Mouse (Mus musculus): Measurements from ENCODE around the gene Gps1. TPM values are rescaled to one million over a fixed set of nuclear protein-coding genes. Genes with fewer than 3 reads are reported as not detected.
A peak's percentile ranks its signal among the peaks of the same experiment; 100 is the strongest.

The Gps1 gene
- total and polyA plus RNA-seq, 3 experiments, result 173 to 266 (median 219) TPM

DNA sequence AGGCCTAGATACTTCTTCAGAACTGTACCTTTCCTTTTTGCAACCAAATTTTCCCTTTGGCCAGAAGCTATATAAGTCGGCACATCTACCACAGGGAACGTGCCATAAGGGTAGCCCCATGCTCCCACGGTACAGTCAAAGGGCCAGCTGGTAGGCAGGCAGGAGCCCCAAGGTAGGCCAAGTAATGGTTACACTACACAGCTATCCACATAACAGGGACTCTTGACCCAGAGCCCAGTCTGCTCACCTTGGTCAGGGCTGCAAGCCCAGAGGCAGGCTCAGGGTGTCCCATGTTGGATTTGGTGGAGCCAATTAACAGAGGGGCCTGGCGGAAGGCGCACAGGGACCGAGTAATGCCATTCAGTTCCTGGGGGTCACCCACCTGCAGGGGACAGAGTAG is 35.5 kb downstream of the Gps1 start:
- no peaks in the 10 kb centered on the region for H3K27me3 ChIP-seq (ENCODE audit: control insufficient read depth in 1 of 2, insufficient read depth in 2 of 2, low read length in 2 of 2)
- peaks cover 12 to 26% of the 10 kb centered on the region in 2 experiments for H3K36me3 ChIP-seq (ENCODE audit: control insufficient read depth in 1 of 2, insufficient read depth in 2 of 2, low read length in 2 of 2)
- no peak overlapping the region for H3K27ac ChIP-seq (ENCODE audit: control insufficient read depth, low read depth, low read length)
- DNase-seq (ENCODE audit: low read depth, low spot score), result no peak
- peaks cover 0 to 17% of the 10 kb centered on the region in 2 experiments; a peak in 3 of 4 replicates for H3K4me1 ChIP-seq (ENCODE audit: control insufficient read depth in 1 of 2, insufficient read depth in 2 of 2, low read length in 2 of 2)
- TF ChIP-seq GATA1 (IDR thresholded peaks at IDR 0.05; ENCODE audit: low read depth, low read length) (no peak), MAZ (IDR thresholded peaks at IDR 0.05; ENCODE audit: low read depth, low read length) (no peak)
- no peak overlapping the region for H3K4me3 ChIP-seq (ENCODE audit: control insufficient read depth in 1 of 2, insufficient read depth in 1 of 2, low read depth in 2 of 2, low read length in 2 of 2)
- H3K79me2 ChIP-seq (ENCODE audit: control insufficient read depth, insufficient read depth, low read length, poor library complexity), result peaks cover 47% of the 10 kb centered on the region
- H3K9ac ChIP-seq (ENCODE audit: control insufficient read depth, low read depth, low read length, poor library complexity, severe bottlenecking), result no peak overlapping the region
- H3K9me3 ChIP-seq (replicated peaks; ENCODE audit: insufficient read depth, low read length), result no peaks in the 10 kb centered on the region

DNA sequence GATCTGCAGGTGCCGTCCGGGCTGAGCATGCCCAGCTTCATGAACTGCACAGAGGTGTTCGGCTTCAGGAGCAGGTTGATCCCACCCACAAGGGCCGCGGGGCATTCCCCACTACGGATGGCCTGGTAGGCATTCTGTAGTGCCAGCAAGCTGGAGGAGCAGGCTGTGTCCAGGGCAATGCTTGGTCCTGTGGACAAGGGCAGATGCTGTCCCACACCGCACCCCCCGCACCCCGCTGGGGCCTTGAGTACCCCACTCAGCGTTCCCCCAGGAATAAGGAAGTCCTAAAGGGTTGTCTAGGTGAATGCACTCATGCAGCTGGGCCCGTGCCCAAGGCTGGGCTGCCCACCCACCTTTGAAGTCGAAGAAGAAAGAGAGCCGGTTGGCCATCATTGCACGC is 36.5 kb downstream of the Gps1 start:
- H3K9me3 ChIP-seq (replicated peaks; ENCODE audit: insufficient read depth, low read length), result no peaks in the 10 kb centered on the region
- peaks cover 12 to 23% of the 10 kb centered on the region in 2 experiments for H3K36me3 ChIP-seq (ENCODE audit: control insufficient read depth in 1 of 2, insufficient read depth in 2 of 2, low read length in 2 of 2)
- H3K4me3 ChIP-seq (ENCODE audit: control insufficient read depth in 1 of 2, insufficient read depth in 1 of 2, low read depth in 2 of 2, low read length in 2 of 2), result no peak overlapping the region
- H3K27me3 ChIP-seq (ENCODE audit: control insufficient read depth in 1 of 2, insufficient read depth in 2 of 2, low read length in 2 of 2), result no peaks in the 10 kb centered on the region
- TF ChIP-seq MXI1 (IDR thresholded peaks at IDR 0.05; ENCODE audit: low read depth, low read length), result no peak
- DNase-seq (ENCODE audit: low read depth, low spot score), result peak; percentile 13
- H3K4me1 ChIP-seq (ENCODE audit: control insufficient read depth in 1 of 2, insufficient read depth in 2 of 2, low read length in 2 of 2), result peaks cover 0 to 20% of the 10 kb centered on the region in 2 experiments; a peak in 3 of 4 replicates
- peaks cover 47% of the 10 kb centered on the region for H3K79me2 ChIP-seq (ENCODE audit: control insufficient read depth, insufficient read depth, low read length, poor library complexity)
- H3K27ac ChIP-seq (ENCODE audit: control insufficient read depth, low read depth, low read length), result no peak overlapping the region
- no peak overlapping the region for H3K9ac ChIP-seq (ENCODE audit: control insufficient read depth, low read depth, low read length, poor library complexity, severe bottlenecking)

DNA sequence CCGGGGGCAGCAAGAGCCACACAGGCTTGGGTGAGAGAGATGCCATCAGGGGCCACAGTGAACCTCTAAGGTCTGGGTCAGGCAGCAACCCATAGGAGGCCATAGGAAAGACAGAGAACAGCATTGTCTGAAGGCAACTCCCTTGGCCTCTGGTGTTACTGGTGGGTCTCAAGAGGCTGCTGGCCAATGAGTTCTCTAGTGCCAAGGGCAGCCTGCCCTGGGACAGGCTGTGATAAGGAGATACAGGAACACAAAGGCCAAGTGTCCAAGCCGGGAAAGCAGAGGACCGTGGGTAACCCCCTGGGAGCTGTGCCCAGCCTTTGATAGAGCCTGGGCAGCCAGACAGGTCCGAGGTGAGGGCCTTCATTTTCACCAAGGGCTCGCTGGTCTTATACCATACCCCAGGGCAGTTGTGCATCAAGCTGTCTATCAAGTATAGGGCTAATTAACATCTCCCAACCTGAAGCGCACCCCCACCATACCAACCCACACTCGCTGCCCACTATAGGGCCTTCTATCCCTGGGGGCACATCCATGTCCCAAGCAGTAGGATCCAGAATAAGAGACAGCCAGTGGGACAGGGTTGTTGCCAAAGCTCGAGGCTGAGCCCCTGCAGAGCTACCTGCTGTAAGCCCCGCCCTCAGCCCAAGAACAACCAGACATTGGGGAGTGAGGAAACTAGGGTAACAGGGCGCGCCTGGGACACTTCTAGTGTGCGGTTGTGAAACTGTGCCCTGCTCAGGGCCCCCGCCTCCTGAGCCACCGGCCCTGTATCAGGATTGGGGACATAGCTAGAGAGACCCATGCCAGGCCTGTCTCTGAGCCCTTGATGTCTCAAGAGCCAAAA is 37.2 kb downstream of the Gps1 start:
- peak overlapping the region in 1 of 2 experiments; percentile 77; a peak in 3 of 4 replicates for H3K4me3 ChIP-seq (ENCODE audit: control insufficient read depth in 1 of 2, insufficient read depth in 1 of 2, low read depth in 2 of 2, low read length in 2 of 2)
- peaks cover 12 to 20% of the 10 kb centered on the region in 2 experiments for H3K36me3 ChIP-seq (ENCODE audit: control insufficient read depth in 1 of 2, insufficient read depth in 2 of 2, low read length in 2 of 2)

More for the DNA sequence above, 37.2 kb downstream of the Gps1 start:
- peaks cover 0 to 20% of the 10 kb centered on the region in 2 experiments; a peak in 3 of 4 replicates for H3K4me1 ChIP-seq (ENCODE audit: control insufficient read depth in 1 of 2, insufficient read depth in 2 of 2, low read length in 2 of 2)
- no peak for TF ChIP-seq ETS1 (IDR thresholded peaks at IDR 0.05; ENCODE audit: low read depth, low read length)
- TF ChIP-seq TCF12 (IDR thresholded peaks at IDR 0.05; ENCODE audit: low read depth, low read length), result no peak
- TF ChIP-seq BHLHE40 (IDR thresholded peaks at IDR 0.05; ENCODE audit: borderline replicate concordance, low read depth, low read length), result no peak
- no peak for TF ChIP-seq ELF1 (IDR thresholded peaks at IDR 0.05; ENCODE audit: low read depth, low read length)
- no peak for TF ChIP-seq GABPA (IDR thresholded peaks at IDR 0.05; ENCODE audit: low read depth, low read length)
- no peak for TF ChIP-seq MAZ (IDR thresholded peaks at IDR 0.05; ENCODE audit: low read depth, low read length)
- TF ChIP-seq CHD1 (IDR thresholded peaks at IDR 0.05; ENCODE audit: low read depth, low read length), result no peak
- no peak for TF ChIP-seq HCFC1 (IDR thresholded peaks at IDR 0.05; ENCODE audit: low read depth, low read length)
- TF ChIP-seq MYC (IDR thresholded peaks at IDR 0.05; ENCODE audit: low read depth, low read length), result no peak
- TF ChIP-seq GATA1 (IDR thresholded peaks at IDR 0.05; ENCODE audit: low read depth, low read length), result no peak
- TF ChIP-seq TBP (IDR thresholded peaks at IDR 0.05; ENCODE audit: low read depth, low read length), result no peak
- TF ChIP-seq RAD21 (IDR thresholded peaks at IDR 0.05; ENCODE audit: low read depth, low read length), result no peak
- TF ChIP-seq KAT2A (conservative IDR thresholded peaks at IDR 0.05; ENCODE audit: low read depth, low read length), result no peak
- no peak for TF ChIP-seq EP300 (IDR thresholded peaks at IDR 0.05; ENCODE audit: low read depth in 1 of 2, low read length in 2 of 2)
- no peak for TF ChIP-seq POLR2A (IDR thresholded peaks at IDR 0.05; ENCODE audit: control insufficient read depth in 1 of 2, insufficient read depth in 1 of 2, low read depth in 1 of 2, low read length in 2 of 2, poor library complexity in 1 of 2)
- no peaks in the 10 kb centered on the region for H3K27me3 ChIP-seq (ENCODE audit: control insufficient read depth in 1 of 2, insufficient read depth in 2 of 2, low read length in 2 of 2)
- H3K79me2 ChIP-seq (ENCODE audit: control insufficient read depth, insufficient read depth, low read length, poor library complexity), result peaks cover 47% of the 10 kb centered on the region
- DNase-seq (ENCODE audit: low read depth, low spot score), result peak; percentile 28
- H3K9me3 ChIP-seq (replicated peaks; ENCODE audit: insufficient read depth, low read length), result no peaks in the 10 kb centered on the region
- H3K9ac ChIP-seq (ENCODE audit: control insufficient read depth, low read depth, low read length, poor library complexity, severe bottlenecking), result peak overlapping the region; percentile 89
- H3K27ac ChIP-seq (ENCODE audit: control insufficient read depth, low read depth, low read length), result no peak overlapping the region
